Mouse (Mus musculus) liver, embryonic 11.5 days (tissue): ENCODE measurements around the gene Ap1m2. TPM values are rescaled to one million over a fixed set of nuclear protein-coding genes. Genes with fewer than 3 reads are reported as not detected.
"Not testable (repeated sequence)": the region's sequence is repeated elsewhere in the genome, so short reads cannot be mapped to it uniquely, and the experiment has no call there.

Source experiments
- ATAC-seq: fragments of 200-750 bp; cut with Nextera tagmentation; replicated peaks from 2 replicates; pipeline ENCODE4 v1.8.0; 2017; ENCODE audit warnings: moderate number of reproducible peaks, mild to moderate bottlenecking, moderate TSS enrichment, moderate library complexity; ENCODE audit not compliant: low FRiP score
- DNase-seq: peaks from one replicate; pipeline ENCODE4 v3.0.0-alpha.2; 2017; ENCODE audit warnings: low spot score
- H3K27ac ChIP-seq: fragments of 300-500 bp; sonication (generic); 2 replicates; pipeline ENCODE4 v1.5.1; 2014; ENCODE audit warnings: mild to moderate bottlenecking, low read depth, low read length, control low read depth
- H3K27me3 ChIP-seq: fragments of 300-500 bp; sonication (generic); replicated peaks from 2 replicates; pipeline ENCODE4 v1.6.1; 2014; ENCODE audit warnings: low read length, mixed read lengths; ENCODE audit not compliant: control insufficient read depth, insufficient read depth
- H3K36me3 ChIP-seq: fragments of 300-500 bp; sonication (generic); 2 replicates; pipeline ENCODE4 v1.6.1; 2014; ENCODE audit warnings: mild to moderate bottlenecking, low read length, moderate library complexity, mixed read lengths; ENCODE audit not compliant: control insufficient read depth, insufficient read depth
- H3K4me1 ChIP-seq: fragments of 300-500 bp; sonication (generic); replicated peaks from 2 replicates; pipeline ENCODE4 v1.6.1; 2014; ENCODE audit warnings: low read length, mixed read lengths; ENCODE audit not compliant: control insufficient read depth, insufficient read depth
- H3K4me2 ChIP-seq: fragments of 300-500 bp; sonication (generic); 2 replicates; pipeline ENCODE4 v1.6.1; 2014; ENCODE audit warnings: mild to moderate bottlenecking, control low read depth, moderate library complexity
- H3K4me3 ChIP-seq: fragments of 300-500 bp; sonication (generic); 2 replicates; pipeline ENCODE4 v1.5.1; 2014; ENCODE audit warnings: low read depth, low read length, control low read depth
- H3K9ac ChIP-seq: fragments of 300-500 bp; sonication (generic); 2 replicates; pipeline ENCODE4 v1.6.1; 2014; ENCODE audit warnings: low read depth, low read length, control low read depth
- H3K9me3 ChIP-seq: fragments of 300-500 bp; sonication (generic); 2 replicates; pipeline ENCODE4 v1.6.1; 2016; ENCODE audit warnings: low read length, inconsistent platforms, mixed read lengths; ENCODE audit not compliant: control insufficient read depth
- WGBS: fragments of 180-500 bp; shearing (Covaris S2); extraction: QIAGEN DNeasy Blood & Tissue Kit; methylation state at CpG from one replicate; pipeline ENCODE4 v1.1.7; 2014; 5-methylcytosine and 5-hydroxymethylcytosine counted together
- polyA plus RNA-seq: library from polyadenylated mRNA; unstranded; fragments of >200 nt; fragmentation: Nextera tagmentation; extraction: Ambion mirVana; gene quantifications from 2 replicates; pipeline ENCODE4 v1.2.1, GENCODE M21; 2014

Gene Ap1m2
- polyA plus RNA-seq, 1 experiment from 2014 or later = 1.6 TPM

- Histone ChIP-seq H3K27me3 (no peaks in the 10 kb centered on the region), H3K9ac (no peak overlapping the region), H3K4me3 (no peak overlapping the region), H3K4me2 (no peak overlapping the region; the same call in 1 of the 2 replicates), H3K9me3 (no peaks in the 10 kb centered on the region), H3K27ac (0 out of 2 replicates have a peak overlapping the region, but pooled peaks have one; percentile 38), H3K4me1 (peaks cover 25% of the 10 kb centered on the region), H3K36me3 (peaks cover 3% of the 10 kb centered on the region; the same call in 1 of the 2 replicates)
- DNase-seq (no peak), ATAC-seq (no peak)
- WGBS = 59% methylated on average over 12 of the region's 12 CpGs
Observed at GRCm38 (mm10) chr9:21331365-21332140, 19.4 kb upstream of the Ap1m2 start.

GRCm38 (mm10) chr9:21329699-21330289, 17.7 kb upstream of the Ap1m2 start:
- no peaks in the 10 kb centered on the region for H3K27me3 ChIP-seq
- H3K36me3 ChIP-seq = no peaks in the 10 kb centered on the region
- 87% methylated on average over 10 of the region's 10 CpGs for WGBS
- H3K4me3 ChIP-seq = no peak overlapping the region
- no peak overlapping the region for H3K9ac ChIP-seq
- peaks cover 25% of the 10 kb centered on the region for H3K4me1 ChIP-seq
- H3K4me2 ChIP-seq = no peak overlapping the region
- H3K27ac ChIP-seq = no peak overlapping the region
- DNase-seq = no peak
- H3K9me3 ChIP-seq = no peaks in the 10 kb centered on the region
- no peak for ATAC-seq

DNA sequence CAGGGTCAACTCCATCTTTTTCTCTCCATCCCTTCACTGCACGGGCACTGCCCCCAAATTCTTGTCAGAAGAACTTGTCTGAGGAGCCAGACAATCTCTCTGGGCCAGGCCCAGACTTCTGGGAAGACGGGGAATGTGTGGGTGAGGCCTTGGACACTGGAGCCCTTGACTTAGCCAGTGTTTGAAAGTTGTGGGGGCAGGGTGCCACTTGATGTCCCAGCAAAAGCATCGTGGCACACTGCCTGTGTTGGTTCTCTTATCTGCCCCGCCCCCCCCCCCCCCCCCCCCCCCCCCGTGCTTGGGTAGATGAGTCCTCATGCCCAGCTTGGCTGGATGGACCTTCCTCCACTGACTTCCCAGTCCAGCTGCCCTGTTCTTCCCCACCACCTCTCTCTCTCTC, 16.9 kb upstream of the Ap1m2 start:
- Histone ChIP-seq H3K9me3 (no peaks in the 10 kb centered on the region), H3K27ac (no peak overlapping the region), H3K9ac (no peak overlapping the region), H3K27me3 (no peaks in the 10 kb centered on the region), H3K4me2 (no peak overlapping the region), H3K4me1 (peaks cover 25% of the 10 kb centered on the region), H3K4me3 (no peak overlapping the region), H3K36me3 (no peaks in the 10 kb centered on the region)
- no peak for DNase-seq
- ATAC-seq = no peak
- 43% methylated on average over 3 of the region's 5 CpGs for WGBS

GRCm38 (mm10) chr9:21328041-21328440, 15.9 kb upstream of the Ap1m2 start:
- ATAC-seq (no peak), DNase-seq (no peak)
- H3K4me2 ChIP-seq = no peak overlapping the region
- WGBS = 61% methylated on average over 3 of the region's 3 CpGs
- H3K9ac ChIP-seq = no peak overlapping the region
- H3K27me3 ChIP-seq = no peaks in the 10 kb centered on the region
- H3K4me1 ChIP-seq = peaks cover 31% of the 10 kb centered on the region
- H3K27ac ChIP-seq = no peak overlapping the region
- H3K4me3 ChIP-seq = no peak overlapping the region
- H3K9me3 ChIP-seq = no peaks in the 10 kb centered on the region
- no peaks in the 10 kb centered on the region for H3K36me3 ChIP-seq

- no peak for ATAC-seq
- H3K4me1 ChIP-seq = peaks cover 30% of the 10 kb centered on the region
- H3K4me2 ChIP-seq = no peak overlapping the region
- H3K9ac ChIP-seq = no peak overlapping the region
- 49% methylated on average over 3 of the region's 3 CpGs for WGBS
- H3K27me3 ChIP-seq = no peaks in the 10 kb centered on the region
- no peak overlapping the region for H3K4me3 ChIP-seq
- H3K36me3 ChIP-seq = no peaks in the 10 kb centered on the region
- no peaks in the 10 kb centered on the region for H3K9me3 ChIP-seq
- DNase-seq = no peak
- H3K27ac ChIP-seq = no peak overlapping the region
Observed at GRCm38 (mm10) chr9:21327569-21327968, 15.4 kb upstream of the Ap1m2 start.

DNA sequence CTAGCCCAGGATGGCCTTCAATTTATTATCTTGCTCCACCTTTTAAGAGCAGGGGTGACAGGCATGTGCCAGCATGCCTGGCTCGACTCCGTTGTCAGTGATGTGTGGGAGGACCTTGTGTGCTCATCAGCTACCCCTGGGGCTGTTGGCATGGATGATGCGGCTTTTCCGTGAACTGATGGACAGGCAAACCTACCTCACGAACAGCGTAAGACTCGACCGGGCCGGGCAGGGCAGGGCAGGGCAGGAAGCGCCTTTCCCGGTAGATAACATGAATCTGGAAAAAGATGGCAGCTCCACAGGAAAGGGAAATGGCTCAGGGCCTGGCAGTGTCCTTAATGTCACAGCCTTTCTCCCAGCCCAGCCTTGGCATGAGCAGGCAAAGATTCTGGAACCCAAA, 12.1 kb upstream of the Ap1m2 start:
- no peak for ATAC-seq
- Histone ChIP-seq H3K9me3 (no peaks in the 10 kb centered on the region), H3K4me3 (no peak overlapping the region), H3K4me1 (peaks cover 32% of the 10 kb centered on the region), H3K27me3 (no peaks in the 10 kb centered on the region), H3K36me3 (no peaks in the 10 kb centered on the region), H3K9ac (no peak overlapping the region), H3K4me2 (no peak overlapping the region), H3K27ac (no peak overlapping the region)
- DNase-seq = no peak
- WGBS = 51% methylated on average over 11 of the region's 11 CpGs

GRCm38 (mm10) chr9:21322917-21323297, 10.8 kb upstream of the Ap1m2 start:
- not testable (repeated sequence) for H3K27ac ChIP-seq, H3K4me3 ChIP-seq, H3K27me3 ChIP-seq, H3K36me3 ChIP-seq, DNase-seq, H3K9ac ChIP-seq, ATAC-seq, H3K9me3 ChIP-seq
- WGBS = 70% methylated on average over 7 of the region's 8 CpGs
- peak overlapping the region; percentile 99 for H3K4me2 ChIP-seq
- H3K4me1 ChIP-seq = peaks cover 30% of the 10 kb centered on the region

- ATAC-seq = no peak
- H3K9me3 ChIP-seq = no peaks in the 10 kb centered on the region
- peak overlapping the region; percentile 82; the same call in 1 of the 2 replicates for H3K9ac ChIP-seq
- DNase-seq = no peak
- H3K4me3 ChIP-seq = peak overlapping the region; percentile 83
- H3K36me3 ChIP-seq = no peaks in the 10 kb centered on the region
- WGBS = 70% methylated on average over 19 of the region's 19 CpGs
- H3K27me3 ChIP-seq = no peaks in the 10 kb centered on the region
- peak overlapping the region; percentile 99 for H3K4me2 ChIP-seq
- H3K4me1 ChIP-seq = peaks cover 30% of the 10 kb centered on the region
- H3K27ac ChIP-seq = peak overlapping the region; percentile 79
Observed at GRCm38 (mm10) chr9:21322211-21322916, 10.2 kb upstream of the Ap1m2 start.
